Mouse (Mus musculus) forebrain, embryonic 12.5 days (tissue): ENCODE measurements at regions not wholly inside any gene's neighbourhood (a gene's known extent, or its start where the extent isn't known, plus 50 kb on each side); places are given as distances from the start of the nearest gene placed in this dataset.
"Not testable (repeated sequence)": the region's sequence is repeated elsewhere in the genome, so short reads cannot be mapped to it uniquely, and the experiment has no call there.

Experiments
- ATAC-seq: fragments of 200-750 bp; cut with Nextera tagmentation; 2 replicates; pipeline ENCODE4 v1.8.0; 2017; ENCODE audit warnings: moderate TSS enrichment; ENCODE audit not compliant: low FRiP score
- H3K27ac ChIP-seq: fragments of 300-500 bp; sonication (generic); 2 replicates; pipeline ENCODE4 v1.5.1; 2016; ENCODE audit warnings: mild to moderate bottlenecking
- H3K27me3 ChIP-seq: fragments of 300-500 bp; sonication (generic); 2 replicates; pipeline ENCODE4 v1.6.1; 2016; ENCODE audit warnings: mild to moderate bottlenecking
- H3K36me3 ChIP-seq: fragments of 300-500 bp; sonication (generic); replicated peaks from 2 replicates; pipeline ENCODE4 v1.6.1; 2016; ENCODE audit warnings: mild to moderate bottlenecking
- H3K4me1 ChIP-seq: fragments of 300-500 bp; sonication (generic); 2 replicates; pipeline ENCODE4 v1.6.1; 2016
- H3K4me2 ChIP-seq: fragments of 300-500 bp; sonication (generic); 2 replicates; pipeline ENCODE4 v1.6.1; 2016; ENCODE audit warnings: mild to moderate bottlenecking, moderate library complexity
- H3K4me3 ChIP-seq: fragments of 300-500 bp; sonication (generic); replicated peaks from 2 replicates; pipeline ENCODE4 v1.5.1; 2016; ENCODE audit warnings: mild to moderate bottlenecking
- H3K9ac ChIP-seq: fragments of 300-500 bp; sonication (generic); 2 replicates; pipeline ENCODE4 v1.6.1; 2016; ENCODE audit warnings: mild to moderate bottlenecking
- H3K9me3 ChIP-seq: fragments of 300-500 bp; sonication (generic); 2 replicates; pipeline ENCODE4 v1.6.1; 2016
- WGBS: fragments of 180-500 bp; shearing (Covaris S2); methylation state at CpG from one replicate; pipeline ENCODE4 v1.1.7; 2016; 5-methylcytosine and 5-hydroxymethylcytosine counted together

DNA sequence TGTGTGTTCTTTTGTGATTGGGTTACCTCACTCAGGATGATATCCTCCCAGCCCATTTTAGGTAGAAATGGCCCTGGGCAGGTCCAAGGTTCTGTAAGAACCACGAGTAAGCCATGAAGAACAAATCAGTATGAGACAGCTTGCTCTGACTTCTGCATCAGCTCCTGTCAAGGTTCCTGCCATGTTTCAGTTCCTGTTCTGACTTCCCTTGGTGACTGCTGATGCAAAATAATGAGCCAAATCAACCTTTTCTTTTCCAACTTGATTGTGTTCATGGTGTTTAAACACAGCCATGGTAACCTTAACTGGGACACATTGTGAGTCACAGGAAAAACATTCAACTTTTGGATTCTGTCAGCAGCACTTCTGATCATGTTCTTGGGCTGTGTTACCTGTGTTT lies 667.4 kb upstream of the Igfbp7 start:
- Histone ChIP-seq H3K9ac (no peak overlapping the region), H3K9me3 (no peaks in the 10 kb centered on the region), H3K27me3 (no peaks in the 10 kb centered on the region), H3K4me1 (no peaks in the 10 kb centered on the region), H3K4me2 (no peak overlapping the region), H3K36me3 (no peaks in the 10 kb centered on the region), H3K4me3 (no peak overlapping the region), H3K27ac (no peak overlapping the region)
- 68% methylated on average over 1 of the region's 1 CpGs for WGBS
- no peak for ATAC-seq

DNA sequence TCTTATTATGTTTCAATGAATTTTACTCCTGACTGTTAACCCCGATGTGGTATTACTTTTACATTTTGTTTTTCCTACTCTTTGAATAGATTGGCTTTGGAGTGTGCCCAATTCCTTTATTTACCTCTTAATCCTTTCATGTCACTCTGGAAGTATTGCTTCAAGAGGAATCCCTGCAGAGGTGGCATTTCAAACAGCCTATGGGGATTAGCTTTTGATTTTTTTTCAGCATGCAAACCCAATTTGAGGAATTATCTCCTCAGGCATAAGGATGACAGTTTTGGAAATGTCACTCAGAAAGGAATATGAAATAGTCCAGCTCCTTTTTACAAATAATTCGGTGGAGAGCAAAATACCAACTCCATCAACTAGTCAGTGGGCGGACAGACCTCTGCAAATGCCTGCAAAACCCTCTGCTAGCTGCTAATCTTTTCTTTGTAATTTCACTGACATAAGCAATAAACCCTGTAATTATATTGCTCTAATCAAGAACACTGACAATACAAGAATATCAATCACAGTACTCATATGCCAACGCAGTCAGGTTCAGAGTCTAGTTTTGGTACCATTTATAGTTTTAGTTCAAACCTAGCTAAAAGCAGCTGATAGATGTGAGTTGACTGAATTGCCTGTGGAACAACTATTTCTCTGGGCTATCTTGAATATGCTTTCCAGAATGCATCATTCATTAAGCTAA lies 624.9 kb upstream of the Igfbp7 start:
- Histone ChIP-seq H3K36me3 (no peaks in the 10 kb centered on the region), H3K9ac (no peak overlapping the region), H3K4me3 (no peak overlapping the region), H3K9me3 (no peaks in the 10 kb centered on the region), H3K4me1 (peaks cover 3% of the 10 kb centered on the region; the same call in 1 of the 2 replicates), H3K27ac (no peak overlapping the region), H3K27me3 (no peaks in the 10 kb centered on the region), H3K4me2 (no peak overlapping the region)
- no peak for ATAC-seq
- 44% methylated on average over 4 of the region's 4 CpGs for WGBS

DNA sequence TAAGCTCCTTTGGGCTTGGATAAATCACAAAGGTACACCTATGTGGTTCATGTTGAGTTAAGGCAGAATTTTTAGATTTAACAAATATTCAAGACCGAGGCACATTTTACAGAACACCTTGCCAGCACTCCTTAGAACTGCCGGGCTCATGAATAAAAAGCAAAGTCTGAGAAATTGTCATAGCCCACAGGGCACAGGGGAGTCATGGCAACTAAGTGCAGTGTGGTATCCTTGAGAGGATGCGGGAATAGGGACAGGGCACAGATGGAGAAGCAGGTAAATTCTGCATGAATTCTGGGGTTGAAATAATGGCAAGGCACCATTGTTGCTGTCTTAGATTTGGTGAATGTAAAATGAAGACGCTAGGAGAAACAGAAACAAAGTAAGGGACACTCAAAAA lies 609.7 kb upstream of the Igfbp7 start:
- Histone ChIP-seq H3K4me1 (no peaks in the 10 kb centered on the region), H3K9me3 (no peaks in the 10 kb centered on the region), H3K9ac (no peak overlapping the region), H3K4me3 (no peak overlapping the region), H3K4me2 (no peak overlapping the region), H3K27ac (no peak overlapping the region), H3K36me3 (no peaks in the 10 kb centered on the region), H3K27me3 (no peaks in the 10 kb centered on the region)
- ATAC-seq, result no peak
- WGBS, result 85% methylated on average over 4 of the region's 4 CpGs

DNA sequence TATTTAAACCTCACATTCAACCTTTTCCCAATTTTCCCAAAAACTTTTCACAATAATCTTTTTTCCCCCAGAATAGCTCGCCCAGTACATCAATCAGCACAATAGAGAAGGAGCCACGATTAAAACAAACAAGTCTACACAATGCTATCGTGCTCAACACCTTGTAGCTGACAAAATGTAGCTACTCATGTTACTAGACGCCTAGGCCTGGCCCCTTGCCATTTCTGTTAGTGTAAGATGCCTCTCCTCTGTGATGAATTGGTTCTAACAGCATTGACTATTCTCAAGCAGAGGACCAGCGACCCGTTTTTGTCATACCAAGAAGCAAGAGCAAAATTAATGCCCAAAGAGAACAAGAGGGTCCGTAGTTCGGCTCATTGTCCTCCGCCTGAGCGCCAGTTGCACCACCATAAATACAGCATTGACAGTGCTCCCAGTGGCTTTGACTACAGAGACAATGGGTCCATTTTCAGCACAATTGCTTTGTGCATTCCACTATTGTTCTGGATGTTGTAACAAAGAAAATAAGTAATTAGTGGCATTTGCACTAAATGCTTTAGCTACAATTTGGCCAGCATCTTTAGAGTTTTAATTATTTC lies 578.7 kb upstream of the Igfbp7 start:
- Histone ChIP-seq H3K27me3 (no peaks in the 10 kb centered on the region), H3K27ac (no peak overlapping the region), H3K4me2 (no peak overlapping the region), H3K9ac (no peak overlapping the region), H3K4me1 (no peaks in the 10 kb centered on the region), H3K36me3 (no peaks in the 10 kb centered on the region), H3K4me3 (no peak overlapping the region), H3K9me3 (no peaks in the 10 kb centered on the region)
- 52% methylated on average over 10 of the region's 10 CpGs for WGBS
- no peak for ATAC-seq

DNA sequence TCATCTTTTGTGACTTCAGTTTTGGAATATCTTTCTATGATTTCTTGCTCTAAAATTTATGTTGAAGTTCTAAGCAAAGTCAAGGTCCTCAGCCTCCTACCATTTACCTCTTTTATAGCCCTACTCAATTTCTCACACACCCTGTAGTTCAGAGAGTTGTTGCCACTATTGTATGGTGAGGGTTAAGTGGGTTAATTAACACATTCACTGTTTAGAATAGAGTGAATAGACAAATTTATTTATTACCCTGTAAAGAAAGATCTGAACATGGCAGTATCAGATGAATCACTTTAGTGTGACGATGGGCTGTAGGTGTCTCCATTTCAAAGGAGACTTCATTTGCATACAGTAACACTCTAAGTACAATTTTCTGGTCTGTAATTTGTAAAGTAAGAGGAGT lies 577.4 kb upstream of the Igfbp7 start:
- WGBS, result 62% methylated on average over 1 of the region's 1 CpGs
- Histone ChIP-seq H3K4me3 (no peak overlapping the region), H3K9ac (no peak overlapping the region), H3K27me3 (no peaks in the 10 kb centered on the region), H3K27ac (no peak overlapping the region), H3K9me3 (no peaks in the 10 kb centered on the region), H3K4me1 (no peaks in the 10 kb centered on the region), H3K36me3 (no peaks in the 10 kb centered on the region), H3K4me2 (no peak overlapping the region)
- ATAC-seq, result no peak

DNA sequence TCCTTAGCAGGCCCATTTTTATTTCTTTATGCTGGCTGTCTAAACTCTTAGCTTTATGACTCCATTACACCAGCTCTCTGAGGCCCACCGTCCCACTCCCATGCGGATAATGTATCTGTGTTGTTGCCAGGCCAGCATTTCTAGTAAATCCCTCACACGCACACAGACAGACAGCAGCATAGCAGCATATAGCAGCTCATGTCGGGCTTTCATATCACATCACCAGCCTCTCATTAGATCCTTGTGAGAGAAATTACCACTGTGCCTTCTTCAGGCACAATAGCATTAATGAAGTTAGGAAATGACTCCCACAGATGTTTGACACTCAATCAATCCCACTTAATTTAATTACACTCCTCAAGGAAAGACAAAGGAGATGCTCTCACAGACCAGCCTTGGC lies 532.2 kb upstream of the Igfbp7 start:
- 63% methylated on average over 4 of the region's 4 CpGs for WGBS
- not testable (repeated sequence) for H3K36me3 ChIP-seq, H3K9me3 ChIP-seq, H3K27ac ChIP-seq, H3K9ac ChIP-seq, H3K4me3 ChIP-seq, H3K4me1 ChIP-seq, ATAC-seq, H3K4me2 ChIP-seq, H3K27me3 ChIP-seq

DNA sequence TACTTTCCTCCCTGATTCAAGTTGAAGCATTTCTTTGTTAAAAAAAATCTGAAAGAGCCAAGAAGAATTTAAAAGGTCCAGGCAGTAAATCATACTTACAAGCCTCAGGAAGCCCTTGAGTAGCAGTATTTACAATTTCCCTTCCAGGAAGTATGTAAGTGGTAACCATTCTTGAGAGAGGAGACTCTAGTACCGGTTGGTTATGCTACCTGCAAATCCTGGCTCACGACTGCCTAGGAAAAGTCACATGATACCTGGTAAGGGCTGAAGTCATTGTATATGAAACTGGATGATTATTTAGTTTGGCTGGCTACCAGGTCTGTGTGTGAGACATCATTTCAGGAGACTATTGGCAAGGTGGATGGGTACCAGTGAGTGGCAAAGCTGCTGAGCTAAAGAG lies 524.0 kb upstream of the Igfbp7 start:
- no peaks in the 10 kb centered on the region for H3K4me1 ChIP-seq
- H3K9ac ChIP-seq, result no peak overlapping the region
- H3K4me2 ChIP-seq, result no peak overlapping the region
- H3K36me3 ChIP-seq, result no peaks in the 10 kb centered on the region
- no peak overlapping the region for H3K4me3 ChIP-seq
- ATAC-seq, result no peak
- H3K9me3 ChIP-seq, result no peaks in the 10 kb centered on the region
- no peak overlapping the region for H3K27ac ChIP-seq
- 93% methylated on average over 2 of the region's 2 CpGs for WGBS
- H3K27me3 ChIP-seq, result no peaks in the 10 kb centered on the region

DNA sequence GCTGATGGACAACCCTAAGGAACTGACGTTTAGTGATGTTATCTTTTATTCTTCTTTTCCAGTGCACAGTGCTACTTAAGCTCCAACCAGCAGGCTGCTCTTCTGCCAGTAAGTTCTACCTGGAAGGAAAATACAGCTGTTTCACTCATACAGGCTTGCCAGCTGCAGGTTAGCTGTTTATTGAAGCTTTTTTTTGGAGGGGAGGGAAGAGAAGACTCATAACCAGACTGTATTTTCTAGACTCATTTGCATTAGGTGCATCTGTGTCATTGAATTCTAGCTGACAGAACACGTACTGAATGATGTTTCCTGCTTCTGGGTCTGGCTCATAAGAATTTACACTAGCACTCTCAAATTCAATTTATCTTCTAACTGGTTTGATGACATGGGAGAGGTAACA lies 513.3 kb upstream of the Igfbp7 start:
- H3K27ac ChIP-seq, result no peak overlapping the region
- no peak overlapping the region for H3K4me3 ChIP-seq
- 80% methylated on average over 2 of the region's 2 CpGs for WGBS
- no peaks in the 10 kb centered on the region for H3K4me1 ChIP-seq
- no peaks in the 10 kb centered on the region for H3K36me3 ChIP-seq
- no peaks in the 10 kb centered on the region for H3K27me3 ChIP-seq
- no peak overlapping the region for H3K4me2 ChIP-seq
- H3K9ac ChIP-seq, result no peak overlapping the region
- no peak for ATAC-seq
- no peaks in the 10 kb centered on the region for H3K9me3 ChIP-seq

DNA sequence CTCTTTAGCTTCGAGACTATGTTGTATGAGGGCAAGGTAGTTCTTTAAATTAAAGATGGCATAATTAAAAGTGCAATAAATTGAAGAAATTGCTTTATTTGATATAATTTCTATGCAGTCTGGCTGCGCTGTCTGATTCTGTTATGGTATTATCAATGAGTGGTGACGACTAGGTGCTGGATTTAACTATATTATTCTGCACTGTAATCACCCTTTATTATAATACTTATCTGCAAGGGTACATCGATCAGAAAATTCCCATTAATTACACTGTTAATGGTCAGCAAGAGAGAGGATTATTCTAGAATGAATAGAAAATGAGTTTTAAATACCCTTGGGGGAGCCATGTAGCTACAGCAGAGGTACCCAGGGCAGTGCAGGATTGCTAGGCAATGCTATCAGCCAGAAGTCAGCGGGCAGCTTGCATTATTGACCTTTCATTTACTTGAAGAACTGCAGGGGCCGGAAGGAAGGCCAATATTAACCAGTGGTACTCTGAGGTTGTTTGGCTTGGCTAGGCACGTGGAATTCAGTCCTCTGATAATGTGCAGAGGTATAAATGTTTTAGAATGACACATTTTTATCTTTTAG lies 509.3 kb upstream of the Igfbp7 start:
- 74% methylated on average over 7 of the region's 7 CpGs for whole genome bisulfite sequencing
- no peak overlapping the region for H3K4me2 ChIP-seq
- H3K4me3 ChIP-seq, result no peak overlapping the region
- no peak overlapping the region for H3K9ac ChIP-seq
- H3K4me1 ChIP-seq, result no peaks in the 10 kb centered on the region
- no peaks in the 10 kb centered on the region for H3K9me3 ChIP-seq
- no peak overlapping the region for H3K27ac ChIP-seq
- no peaks in the 10 kb centered on the region for H3K36me3 ChIP-seq
- ATAC-seq, result peak; percentile 44
- H3K27me3 ChIP-seq, result no peaks in the 10 kb centered on the region

DNA sequence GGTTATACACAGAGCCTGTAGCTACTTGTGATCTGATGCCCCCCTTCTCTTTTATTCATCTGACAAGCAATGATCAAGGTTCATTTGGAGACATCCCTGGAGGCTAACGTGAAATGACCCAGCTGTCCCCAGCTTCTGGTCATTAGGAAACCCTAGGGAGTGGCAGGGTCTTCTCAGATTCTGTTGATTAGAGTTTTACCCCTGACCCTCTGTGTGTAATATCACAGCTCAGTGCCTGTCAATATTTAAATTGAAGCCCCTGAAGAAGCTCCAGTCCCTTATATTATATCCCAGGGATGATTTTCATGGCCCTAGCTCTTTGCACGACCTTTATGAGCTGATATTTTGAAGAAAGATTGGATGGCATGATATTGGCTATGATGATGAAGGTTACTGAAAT lies 508.5 kb upstream of the Igfbp7 start:
- Histone ChIP-seq H3K4me2 (no peak overlapping the region), H3K4me1 (no peaks in the 10 kb centered on the region), H3K36me3 (no peaks in the 10 kb centered on the region), H3K27ac (no peak overlapping the region), H3K9me3 (no peaks in the 10 kb centered on the region), H3K9ac (no peak overlapping the region), H3K4me3 (no peak overlapping the region), H3K27me3 (no peaks in the 10 kb centered on the region)
- ATAC-seq, result peak; percentile 63; the same call in 1 of the 2 replicates
- WGBS, result 59% methylated on average over 2 of the region's 2 CpGs

DNA sequence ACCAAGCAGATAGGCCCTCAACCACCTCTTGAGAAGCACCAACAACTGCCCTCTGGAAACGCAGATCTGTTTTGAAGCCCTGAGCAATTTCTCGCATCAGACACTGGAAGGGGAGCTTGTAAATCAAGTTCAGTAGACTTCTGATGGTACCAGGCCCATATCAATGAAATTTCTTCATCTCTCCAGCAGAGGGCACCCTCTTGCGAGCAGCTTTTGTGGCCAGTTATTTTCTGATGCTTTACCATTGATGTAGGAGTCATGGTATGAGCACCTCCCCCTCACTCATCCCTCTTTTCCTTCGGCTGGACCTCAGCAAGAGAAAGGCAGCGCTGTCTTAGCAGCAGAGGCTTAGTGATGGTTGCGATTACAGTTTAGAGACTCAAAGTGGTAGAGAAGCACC lies 501.4 kb upstream of the Igfbp7 start:
- WGBS, result 52% methylated on average over 6 of the region's 6 CpGs
- Histone ChIP-seq H3K4me1 (no peaks in the 10 kb centered on the region), H3K4me2 (no peak overlapping the region), H3K4me3 (no peak overlapping the region), H3K36me3 (no peaks in the 10 kb centered on the region), H3K27me3 (no peaks in the 10 kb centered on the region), H3K9ac (no peak overlapping the region), H3K27ac (no peak overlapping the region), H3K9me3 (no peaks in the 10 kb centered on the region)
- no peak for ATAC-seq

DNA sequence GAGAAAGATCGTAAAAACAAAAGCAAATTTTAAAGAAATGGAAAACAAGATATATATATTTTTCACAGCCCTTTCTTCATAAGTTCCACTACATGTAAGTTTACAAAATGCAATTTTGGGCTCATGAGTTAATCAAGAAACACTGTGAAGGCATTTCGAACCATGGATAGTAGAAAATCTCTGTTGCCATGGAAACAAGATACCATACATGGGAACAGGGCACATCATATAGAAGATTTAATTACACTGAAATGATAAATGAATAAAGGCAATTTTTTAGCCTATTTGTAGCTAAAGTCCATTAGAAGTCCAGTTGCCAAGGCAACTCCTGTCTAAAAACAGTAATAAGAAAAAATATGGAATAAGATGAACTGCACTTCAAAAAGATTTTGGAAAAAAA lies 484.2 kb upstream of the Igfbp7 start:
- not testable (repeated sequence) for H3K4me3 ChIP-seq, H3K4me1 ChIP-seq, H3K27me3 ChIP-seq, H3K4me2 ChIP-seq, H3K9ac ChIP-seq, H3K36me3 ChIP-seq, H3K27ac ChIP-seq, H3K9me3 ChIP-seq, ATAC-seq
- WGBS, result 85% methylated on average over 2 of the region's 2 CpGs

DNA sequence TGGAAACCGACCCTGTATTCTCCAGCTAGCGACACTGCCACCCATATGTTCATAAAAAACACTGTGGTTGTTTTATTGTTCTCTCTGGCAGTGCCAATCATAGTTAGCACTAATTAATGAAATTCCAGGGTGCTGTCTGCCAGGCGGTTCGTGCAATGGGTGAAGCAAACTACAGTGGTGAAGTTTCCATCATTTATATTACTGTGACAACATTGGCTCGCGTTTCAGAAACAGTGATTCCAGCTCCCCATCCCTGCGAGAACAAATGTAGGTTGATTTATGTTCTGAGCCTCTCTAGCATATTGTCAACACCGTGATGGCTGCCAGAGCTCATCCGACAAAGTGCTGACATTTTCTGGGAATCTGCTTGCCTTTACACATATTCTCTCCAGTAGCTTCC lies 480.7 kb upstream of the Igfbp7 start:
- Histone ChIP-seq H3K9me3 (no peaks in the 10 kb centered on the region), H3K9ac (no peak overlapping the region), H3K27ac (no peak overlapping the region), H3K36me3 (no peaks in the 10 kb centered on the region), H3K4me2 (no peak overlapping the region), H3K4me1 (no peaks in the 10 kb centered on the region), H3K27me3 (no peaks in the 10 kb centered on the region), H3K4me3 (no peak overlapping the region)
- no peak for ATAC-seq
- 87% methylated on average over 9 of the region's 9 CpGs for WGBS
